Mouse (Mus musculus) midbrain, embryonic 10.5 days (tissue): ENCODE measurements at regions not wholly inside any gene's neighbourhood (a gene's known extent, or its start where the extent isn't known, plus 50 kb on each side); places are given as distances from the start of the nearest gene placed in this dataset.
"Not testable (repeated sequence)": the region's sequence is repeated elsewhere in the genome, so short reads cannot be mapped to it uniquely, and the experiment has no call there.

Experiments
- DNase-seq: peaks from one replicate; pipeline ENCODE4 v3.0.0-alpha.2; 2017; ENCODE audit warnings: low spot score
- H3K27ac ChIP-seq: fragments of 300-500 bp; sonication (generic); replicated peaks from 2 replicates; pipeline ENCODE4 v1.5.1; 2016; ENCODE audit warnings: mild to moderate bottlenecking
- H3K27me3 ChIP-seq: fragments of 300-500 bp; sonication (generic); 2 replicates; pipeline ENCODE4 v1.6.1; 2016; ENCODE audit warnings: low read depth, mild to moderate bottlenecking; ENCODE audit not compliant: poor library complexity, severe bottlenecking
- H3K36me3 ChIP-seq: fragments of 300-500 bp; sonication (generic); 2 replicates; pipeline ENCODE4 v1.6.1; 2016; ENCODE audit warnings: mild to moderate bottlenecking, moderate library complexity
- H3K4me1 ChIP-seq: fragments of 300-500 bp; sonication (generic); 2 replicates; pipeline ENCODE4 v1.6.1; 2016
- H3K4me3 ChIP-seq: fragments of 300-500 bp; sonication (generic); 2 replicates; pipeline ENCODE4 v1.5.1; 2016; ENCODE audit warnings: mild to moderate bottlenecking, moderate library complexity
- H3K9me3 ChIP-seq: fragments of 300-500 bp; sonication (generic); replicated peaks from 2 replicates; pipeline ENCODE4 v1.6.1; 2016; ENCODE audit warnings: mild to moderate bottlenecking
- WGBS: fragments of 180-500 bp; shearing (Covaris S2); methylation state at CpG from one replicate; pipeline ENCODE4 v1.1.7; 2016; 5-methylcytosine and 5-hydroxymethylcytosine counted together

DNA sequence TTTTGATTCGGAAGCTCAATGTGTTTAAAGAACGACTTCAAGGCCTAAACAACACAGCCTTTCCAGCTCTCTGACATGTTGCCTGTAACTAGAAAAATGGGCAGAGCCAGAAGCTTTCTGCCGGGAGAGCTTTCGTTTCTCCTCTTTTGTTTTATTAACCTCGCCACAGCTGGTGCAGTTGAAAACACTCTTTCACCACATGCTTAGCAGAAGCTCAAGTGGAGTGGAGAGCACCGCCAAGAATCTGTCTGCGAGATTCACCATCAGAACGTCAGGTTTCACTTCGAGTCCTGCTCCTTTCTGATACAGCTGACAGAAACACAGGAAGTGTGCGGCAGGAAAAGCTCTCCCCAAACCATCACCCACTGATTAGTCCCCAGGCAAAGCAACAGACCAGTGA is 100.1 kb downstream of the Rps12 start:
- DNase-seq: no peak
- Histone ChIP-seq H3K9me3 (peaks cover 5% of the 10 kb centered on the region; the same call in 1 of the 2 replicates), H3K27me3 (no peaks in the 10 kb centered on the region), H3K4me3 (no peak overlapping the region), H3K4me1 (no peaks in the 10 kb centered on the region), H3K27ac (no peak overlapping the region), H3K36me3 (no peaks in the 10 kb centered on the region)
- 78% methylated on average over 10 of the region's 10 CpGs for WGBS

GRCm38 (mm10) chr10:23683078-23683477 is 104.0 kb downstream of the Rps12 start:
- 86% methylated on average over 4 of the region's 4 CpGs for WGBS

DNA sequence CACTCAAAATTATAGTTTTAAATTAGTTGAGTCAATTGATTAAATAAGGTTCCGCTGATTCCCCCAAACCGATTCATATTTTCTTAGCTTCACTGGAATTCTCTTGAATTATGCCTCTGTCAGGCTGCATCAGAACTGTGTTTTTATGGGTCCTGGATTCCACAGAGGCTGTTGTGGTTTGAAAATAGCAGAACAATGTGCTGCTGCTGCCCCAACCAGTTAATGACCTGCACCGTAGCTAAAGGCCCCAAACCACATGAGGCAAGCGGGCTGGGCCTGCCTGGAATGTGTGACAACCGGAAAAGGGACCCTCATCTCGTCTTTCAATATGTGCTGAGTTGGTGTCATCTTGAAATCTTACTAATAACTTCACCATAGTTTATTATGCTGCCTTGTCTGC is 111.2 kb downstream of the Rps12 start:
- H3K4me3 ChIP-seq: no peak overlapping the region
- peak overlapping the region; percentile 86; the same call in 1 of the 2 replicates for H3K27ac ChIP-seq
- H3K36me3 ChIP-seq: no peaks in the 10 kb centered on the region
- no peaks in the 10 kb centered on the region for H3K9me3 ChIP-seq
- H3K27me3 ChIP-seq: no peaks in the 10 kb centered on the region
- 72% methylated on average over 6 of the region's 6 CpGs for WGBS
- H3K4me1 ChIP-seq: peaks cover 23% of the 10 kb centered on the region
- no peak for DNase-seq

More at GRCm38 (mm10) chr10:23683078-23683477, 104.0 kb downstream of the Rps12 start:
- Histone ChIP-seq H3K27me3 (no peaks in the 10 kb centered on the region), H3K4me3 (no peak overlapping the region), H3K27ac (no peak overlapping the region), H3K4me1 (no peaks in the 10 kb centered on the region), H3K36me3 (no peaks in the 10 kb centered on the region), H3K9me3 (peaks cover 5% of the 10 kb centered on the region; the same call in 1 of the 2 replicates)
- no peak for DNase-seq

- DNase-seq: peak; percentile 61
- Histone ChIP-seq H3K4me3 (0 out of 2 replicates have a peak overlapping the region, but pooled peaks have one; percentile 9), H3K4me1 (peaks cover 23% of the 10 kb centered on the region), H3K36me3 (no peaks in the 10 kb centered on the region), H3K27ac (peak overlapping the region; percentile 86), H3K27me3 (no peaks in the 10 kb centered on the region), H3K9me3 (no peaks in the 10 kb centered on the region)
- whole genome bisulfite sequencing: 43% methylated on average over 16 of the region's 16 CpGs
Observed at GRCm38 (mm10) chr10:23674633-23675515, 112.2 kb downstream of the Rps12 start.

DNA sequence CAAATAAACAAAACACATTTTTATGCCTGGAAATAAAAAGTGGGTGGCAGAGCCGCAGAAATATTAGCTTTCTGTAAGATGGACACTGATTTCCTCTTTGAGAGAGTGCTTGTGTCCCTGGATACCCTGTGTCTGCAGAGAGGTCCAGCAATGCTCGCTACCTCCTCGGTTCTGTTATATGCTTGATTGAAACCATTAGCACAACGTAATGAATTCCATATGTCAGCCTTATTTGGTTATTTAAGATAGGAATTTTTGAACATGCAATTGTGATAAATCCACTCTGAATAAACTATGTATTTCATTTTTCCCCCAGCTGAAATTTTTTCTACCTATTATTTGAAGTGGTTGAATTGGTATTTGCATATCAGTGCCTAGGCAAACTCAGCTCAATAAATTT is 114.8 kb downstream of the Rps12 start:
- H3K27ac ChIP-seq: no peak overlapping the region
- no peaks in the 10 kb centered on the region for H3K9me3 ChIP-seq
- H3K4me1 ChIP-seq: peaks cover 23% of the 10 kb centered on the region
- DNase-seq: no peak
- H3K27me3 ChIP-seq: no peaks in the 10 kb centered on the region
- 88% methylated on average over 4 of the region's 4 CpGs for WGBS
- no peaks in the 10 kb centered on the region for H3K36me3 ChIP-seq
- H3K4me3 ChIP-seq: no peak overlapping the region

DNA sequence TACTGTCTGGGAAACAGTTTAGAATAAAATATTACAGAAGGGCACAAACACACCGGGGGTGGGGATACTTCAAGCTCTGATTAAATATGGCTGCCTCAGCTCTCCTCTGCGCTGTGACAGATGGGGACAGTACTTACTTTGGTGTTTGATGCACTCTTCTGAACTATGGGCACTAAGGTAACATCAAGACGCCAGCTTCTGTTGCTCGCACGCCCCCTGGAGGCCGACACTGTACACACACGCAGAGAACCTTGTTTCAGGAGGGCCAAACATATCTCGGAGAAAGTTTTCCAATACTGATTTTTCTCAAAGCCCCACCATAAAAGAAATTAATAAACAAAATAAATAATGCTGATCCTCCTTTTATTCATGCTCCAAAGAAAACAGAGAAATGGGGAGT is 115.6 kb downstream of the Rps12 start:
- H3K27me3 ChIP-seq: no peaks in the 10 kb centered on the region

GRCm38 (mm10) chr10:23665916-23666315 is 121.2 kb downstream of the Rps12 start:
- not testable (repeated sequence) for H3K4me3 ChIP-seq, H3K4me1 ChIP-seq, H3K36me3 ChIP-seq, DNase-seq, H3K27me3 ChIP-seq, H3K9me3 ChIP-seq, H3K27ac ChIP-seq
- WGBS: 97% methylated on average over 8 of the region's 8 CpGs

More for the DNA sequence above, 115.6 kb downstream of the Rps12 start:
- Histone ChIP-seq H3K36me3 (no peaks in the 10 kb centered on the region), H3K27ac (no peak overlapping the region), H3K9me3 (no peaks in the 10 kb centered on the region), H3K4me3 (no peak overlapping the region), H3K4me1 (peaks cover 23% of the 10 kb centered on the region)
- 30% methylated on average over 8 of the region's 8 CpGs for WGBS
- DNase-seq: peak; percentile 43

DNA sequence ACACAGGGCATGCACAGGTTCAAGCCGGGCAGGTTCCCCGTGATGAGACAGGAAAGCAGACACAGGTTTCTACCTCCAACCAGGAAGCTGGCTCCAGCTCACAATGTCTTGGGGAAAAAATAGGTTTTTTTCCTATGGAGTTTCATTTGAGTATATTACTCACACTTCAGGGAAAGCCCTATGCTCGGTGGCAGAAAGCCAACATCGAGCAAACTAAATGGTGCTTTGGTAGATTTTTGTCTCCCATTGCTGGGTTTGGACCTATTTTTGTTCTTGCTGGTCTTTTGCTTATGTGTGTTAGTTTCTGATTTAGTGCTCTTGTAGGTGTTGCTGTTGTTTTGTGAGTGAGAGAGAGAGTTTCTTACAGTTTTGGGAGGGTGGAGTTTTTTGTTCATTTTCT is 160.9 kb downstream of the Rps12 start:
- H3K9me3 ChIP-seq: no peaks in the 10 kb centered on the region
- H3K27me3 ChIP-seq: no peaks in the 10 kb centered on the region
- H3K36me3 ChIP-seq: no peaks in the 10 kb centered on the region
- no peaks in the 10 kb centered on the region for H3K4me1 ChIP-seq
- no peak for DNase-seq
- WGBS: 96% methylated on average over 4 of the region's 4 CpGs
- no peak overlapping the region for H3K27ac ChIP-seq
- no peak overlapping the region for H3K4me3 ChIP-seq

DNA sequence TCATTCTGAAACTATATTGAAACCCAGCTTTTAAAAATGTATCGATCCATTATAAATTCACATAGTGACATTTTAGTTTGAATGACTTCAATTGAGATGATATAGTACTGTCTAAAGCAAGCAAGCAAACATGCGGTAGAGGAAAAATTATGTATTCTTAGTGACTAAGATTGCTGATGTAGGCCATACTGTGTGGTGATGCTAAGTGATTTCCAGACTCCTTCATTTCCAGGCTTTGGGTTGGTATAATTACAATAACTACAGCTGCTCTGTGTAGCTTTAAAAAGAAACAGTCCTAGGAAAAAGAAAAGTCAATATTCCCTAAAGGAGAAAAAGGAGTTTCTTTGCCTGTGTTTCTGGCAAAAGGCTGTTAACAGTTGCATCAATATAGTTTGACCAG is 175.0 kb downstream of the Rps12 start:
- H3K27ac ChIP-seq: no peak overlapping the region
- H3K4me3 ChIP-seq: no peak overlapping the region
- H3K4me1 ChIP-seq: peaks cover 12% of the 10 kb centered on the region
- WGBS: 90% methylated on average over 2 of the region's 2 CpGs
- no peaks in the 10 kb centered on the region for H3K27me3 ChIP-seq
- no peaks in the 10 kb centered on the region for H3K36me3 ChIP-seq
- no peaks in the 10 kb centered on the region for H3K9me3 ChIP-seq
- no peak for DNase-seq

- no peaks in the 10 kb centered on the region for H3K9me3 ChIP-seq
- peak; percentile 66 for DNase-seq
- no peaks in the 10 kb centered on the region for H3K36me3 ChIP-seq
- no peak overlapping the region for H3K4me3 ChIP-seq
- peaks cover 12% of the 10 kb centered on the region for H3K4me1 ChIP-seq
- H3K27ac ChIP-seq: no peak overlapping the region
- WGBS: 45% methylated on average over 9 of the region's 9 CpGs
- no peaks in the 10 kb centered on the region for H3K27me3 ChIP-seq
Observed at GRCm38 (mm10) chr10:23611183-23611582, 175.9 kb downstream of the Rps12 start.

GRCm38 (mm10) chr10:23610485-23610884 is 176.6 kb downstream of the Rps12 start:
- WGBS: 91% methylated on average over 6 of the region's 6 CpGs
- H3K4me3 ChIP-seq: no peak overlapping the region
- H3K27ac ChIP-seq: no peak overlapping the region
- no peak for DNase-seq
- no peaks in the 10 kb centered on the region for H3K9me3 ChIP-seq
- no peaks in the 10 kb centered on the region for H3K36me3 ChIP-seq
- peaks cover 12% of the 10 kb centered on the region for H3K4me1 ChIP-seq
- no peaks in the 10 kb centered on the region for H3K27me3 ChIP-seq

- no peaks in the 10 kb centered on the region for H3K27me3 ChIP-seq
- WGBS: 89% methylated on average over 3 of the region's 3 CpGs
- no peak for DNase-seq
- H3K4me1 ChIP-seq: peaks cover 12% of the 10 kb centered on the region
- no peaks in the 10 kb centered on the region for H3K36me3 ChIP-seq
- H3K4me3 ChIP-seq: no peak overlapping the region
- no peak overlapping the region for H3K27ac ChIP-seq
- H3K9me3 ChIP-seq: no peaks in the 10 kb centered on the region
Observed at GRCm38 (mm10) chr10:23610046-23610445, 177.0 kb downstream of the Rps12 start.

- Histone ChIP-seq H3K27ac (no peak overlapping the region; the same call in 1 of the 2 replicates), H3K4me3 (no peak overlapping the region), H3K36me3 (no peaks in the 10 kb centered on the region), H3K4me1 (peaks cover 12% of the 10 kb centered on the region), H3K9me3 (no peaks in the 10 kb centered on the region), H3K27me3 (no peaks in the 10 kb centered on the region)
- DNase-seq: no peak
- 77% methylated on average over 18 of the region's 18 CpGs for WGBS
Observed at GRCm38 (mm10) chr10:23609270-23609914, 177.7 kb downstream of the Rps12 start.
